Mouse (Mus musculus) Muller cell, postnatal 12 days (primary cell): ENCODE results near the gene Prss56.

Experiments
- DNase-seq: peaks from one replicate; pipeline ENCODE4 v3.0.0-alpha.2; 2015; ENCODE audit errors: inconsistent ontology term

Prss56 gene

GRCm38 (mm10) chr1:87232197-87232596, 49.1 kb downstream of the Prss56 start:
- no peak for DNase-seq
